Mouse (Mus musculus) effector memory CD4-positive, alpha-beta T cell, adult 5 months (primary cell): ENCODE data around the gene Thoc2. TPM values are rescaled to one million over a fixed set of nuclear protein-coding genes. Genes with fewer than 3 reads are reported as not detected.

Experiments
- polyA plus RNA-seq: library from polyadenylated mRNA; unstranded; fragments of 100-300 nt; shearing (Covaris generic); gene quantifications from one replicate; pipeline ENCODE4 v1.2.1, GENCODE M21; 2017

Thoc2 gene
- polyA plus RNA-seq, result 117 TPM

GRCm38 (mm10) chrX:41920574-41920973, at the start of gene Thoc2:
Gene Thoc2 (minus strand): TSS chrX:41920674.

Other genes with a start within 250 kb of the Thoc2 start
- gene Xiap, start 139.0 kb upstream of the Thoc2 start, polyA plus RNA-seq, result 8.7 TPM
- gene Stag2, start 228.6 kb upstream of the Thoc2 start, polyA plus RNA-seq, result 77.6 TPM